Mouse (Mus musculus): ENCODE measurements at regions not wholly inside any gene's neighbourhood (a gene's known extent, or its start where the extent isn't known, plus 50 kb on each side); places are given as distances from the start of the nearest gene placed in this dataset.
"Not testable (repeated sequence)": the region's sequence is repeated elsewhere in the genome, so short reads cannot be mapped to it uniquely, and the experiment has no call there.

GRCm38 (mm10) chr14:124801589-124801988 is 124.7 kb upstream of the Fgf14 start:
- not testable (repeated sequence) for TF ChIP-seq CTCF, EP300 (IDR thresholded peaks at IDR 0.05; ENCODE audit: low read depth)

Measured in liver, embryonic 14.5 days (tissue).